Mouse (Mus musculus): ENCODE measurements around the gene Plk3. TPM values are rescaled to one million over a fixed set of nuclear protein-coding genes. Genes with fewer than 3 reads are reported as not detected.

Plk3 gene
- polyA plus RNA-seq, 1 experiment from 2014 or later, result 3.6 TPM

DNA sequence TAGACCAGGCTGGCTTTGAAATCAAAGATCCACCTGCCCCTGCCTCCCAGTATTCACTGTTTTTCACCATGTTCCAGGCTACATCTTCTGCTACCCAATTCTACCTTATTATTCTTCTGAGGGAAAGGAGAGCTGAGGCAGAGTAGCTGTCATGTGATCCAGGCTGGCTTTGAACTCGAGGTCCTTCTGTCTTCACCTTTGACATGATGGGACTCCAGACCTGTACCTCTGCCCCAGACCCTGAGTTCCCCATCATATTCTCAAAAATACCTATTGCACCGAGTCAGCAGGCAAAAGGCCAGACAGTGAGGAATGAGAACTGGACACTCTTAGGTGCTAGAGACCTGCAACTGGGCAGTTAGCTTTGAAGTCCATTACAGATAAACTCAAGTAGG is 835 bp upstream of the Plk3 start:
- Histone ChIP-seq H3K9ac (no peak overlapping the region), H3K27me3 (replicated peaks) (peaks cover 10% of the 10 kb centered on the region; the same call in 1 of the 2 replicates), H3K27ac (peak overlapping the region; percentile 42; the same call in 1 of the 2 replicates), H3K4me2 (replicated peaks) (peak overlapping the region; percentile 96), H3K4me1 (replicated peaks) (peaks cover 20% of the 10 kb centered on the region), H3K36me3 (0 out of 2 replicates have a peak, but pooled peaks cover 3% of the 10 kb centered on the region), H3K4me3 (replicated peaks) (no peak overlapping the region), H3K9me3 (no peaks in the 10 kb centered on the region)
- ATAC-seq, result no peak
- 36% methylated on average over 2 of the region's 2 CpGs for WGBS

DNA sequence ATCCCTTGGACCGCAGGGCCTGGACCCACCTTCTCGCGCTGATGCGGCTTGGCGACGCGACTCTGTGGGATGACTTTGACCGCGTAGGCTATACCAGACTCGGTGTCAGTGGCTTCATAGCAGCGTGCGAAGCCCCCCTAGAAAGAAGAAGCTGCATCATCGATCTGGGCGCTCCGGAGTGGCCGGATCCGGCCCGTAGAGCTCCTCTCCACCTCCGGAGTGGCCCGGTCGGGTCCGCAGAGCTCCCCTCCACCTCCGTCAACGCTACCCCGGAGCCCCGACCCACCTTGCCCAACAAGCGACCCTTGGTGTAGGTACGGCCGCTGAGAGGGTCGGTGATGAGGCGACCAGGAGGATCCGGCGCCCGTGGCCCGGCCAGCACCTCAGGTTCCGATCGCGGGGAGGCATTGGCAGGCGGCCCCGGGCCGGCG is 382 bp downstream of the Plk3 start:
- Histone ChIP-seq H3K9me3 (no peaks in the 10 kb centered on the region), H3K4me2 (replicated peaks) (peak overlapping the region; percentile 96), H3K4me1 (replicated peaks) (peaks cover 20% of the 10 kb centered on the region), H3K36me3 (peaks cover 9% of the 10 kb centered on the region; the same call in 1 of the 2 replicates), H3K27ac (peak overlapping the region; percentile 27; the same call in 1 of the 2 replicates), H3K9ac (peak overlapping the region; percentile 85), H3K27me3 (replicated peaks) (peaks cover 10% of the 10 kb centered on the region; the same call in 1 of the 2 replicates), H3K4me3 (replicated peaks) (peak overlapping the region; percentile 81)
- peak; percentile 9; the same call in 1 of the 2 replicates for ATAC-seq
- under 1% methylated on average over 42 of the region's 42 CpGs for WGBS

DNA sequence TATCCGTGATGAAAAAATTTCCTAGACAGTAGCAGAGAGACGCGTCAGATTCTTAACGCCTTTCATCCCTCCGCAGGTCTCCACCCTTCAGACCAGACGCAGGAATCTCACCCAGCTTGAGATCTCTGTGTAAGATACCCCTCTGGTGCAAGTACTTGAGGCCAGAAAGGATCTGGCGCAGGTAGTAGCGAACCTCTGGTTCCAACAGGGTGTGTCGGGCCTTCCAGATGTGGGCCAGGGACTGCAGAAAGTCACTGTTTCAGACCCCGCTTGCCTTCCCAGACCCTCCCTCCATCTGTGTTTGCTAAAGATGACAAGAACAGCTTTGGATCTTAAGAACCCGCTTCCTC is 994 bp downstream of the Plk3 start:
- H3K9me3 ChIP-seq, result no peaks in the 10 kb centered on the region
- H3K4me2 ChIP-seq (replicated peaks), result peak overlapping the region; percentile 96
- peaks cover 10% of the 10 kb centered on the region; the same call in 1 of the 2 replicates for H3K27me3 ChIP-seq (replicated peaks)
- H3K9ac ChIP-seq, result peak overlapping the region; percentile 85; the same call in 1 of the 2 replicates
- peaks cover 20% of the 10 kb centered on the region for H3K4me1 ChIP-seq (replicated peaks)
- ATAC-seq, result no peak
- peaks cover 9% of the 10 kb centered on the region; the same call in 1 of the 2 replicates for H3K36me3 ChIP-seq
- no peak overlapping the region for H3K27ac ChIP-seq
- WGBS, result 28% methylated on average over 11 of the region's 11 CpGs
- peak overlapping the region; percentile 81 for H3K4me3 ChIP-seq (replicated peaks)

DNA sequence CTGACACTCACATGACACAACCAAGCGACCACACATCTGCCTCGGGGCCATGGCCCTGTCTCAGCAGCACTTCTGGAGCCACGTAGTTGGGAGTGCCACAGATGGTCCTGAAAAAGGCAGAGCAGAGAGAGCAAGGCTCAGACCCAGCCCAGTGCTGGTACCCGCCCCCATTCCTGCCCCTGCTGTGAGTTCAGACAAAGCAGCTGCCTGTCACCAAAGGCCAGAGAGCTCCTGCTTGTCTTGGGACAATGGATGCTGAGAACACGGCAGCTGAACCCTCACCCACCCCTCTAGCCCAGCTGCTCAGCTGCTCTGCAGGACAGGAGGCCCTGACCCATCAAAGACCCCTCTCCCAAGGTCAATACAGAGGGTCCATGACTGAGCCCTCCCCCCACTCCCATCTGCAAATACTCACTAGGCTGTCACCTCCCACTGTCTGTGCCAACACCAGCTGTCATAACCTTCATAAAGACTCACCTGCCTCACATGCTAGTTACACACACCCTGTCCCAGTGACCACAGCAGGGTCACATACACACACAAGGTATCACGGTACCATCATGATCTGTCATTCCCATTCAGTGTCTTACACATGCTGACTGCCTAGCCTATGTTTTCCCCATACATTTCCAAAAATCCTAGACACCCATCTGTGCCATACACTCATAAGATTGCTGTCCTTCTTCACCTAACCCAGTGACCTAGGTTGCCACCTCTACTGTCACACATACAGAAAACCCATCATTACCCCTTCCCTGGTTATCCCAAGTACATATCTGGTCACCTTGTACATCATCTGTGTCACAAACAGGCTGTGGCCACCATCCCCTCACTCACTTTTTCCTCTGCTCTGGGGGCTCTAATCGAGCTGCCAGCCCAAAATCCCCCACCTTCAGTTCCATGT is 1.6 kb downstream of the Plk3 start:
- H3K27me3 ChIP-seq (replicated peaks), result peaks cover 10% of the 10 kb centered on the region; the same call in 1 of the 2 replicates
- 56% methylated on average over 7 of the region's 7 CpGs for WGBS
- no peak for ATAC-seq

DNA sequence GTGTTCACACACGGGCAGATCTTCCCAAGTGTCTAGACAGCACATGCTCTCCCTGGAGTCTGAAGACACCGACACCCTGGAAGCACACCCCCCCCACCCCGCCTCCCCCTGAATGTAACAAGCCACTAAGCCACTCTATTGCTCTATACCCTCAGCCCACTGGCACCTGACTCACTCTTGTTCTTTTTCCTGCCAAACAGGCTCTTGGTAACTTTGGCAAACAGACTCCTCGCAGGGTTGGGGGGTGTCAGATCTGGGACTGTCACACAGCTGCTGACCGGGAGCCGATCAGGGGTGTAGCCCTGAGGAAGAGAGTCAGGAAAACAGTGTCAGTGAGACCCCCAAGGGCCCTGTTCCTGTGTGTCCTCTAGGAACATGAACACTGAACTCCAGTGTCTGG is 2.6 kb downstream of the Plk3 start:
- Histone ChIP-seq H3K27me3 (replicated peaks) (peaks cover 10% of the 10 kb centered on the region; the same call in 1 of the 2 replicates), H3K9me3 (no peaks in the 10 kb centered on the region), H3K4me1 (replicated peaks) (peaks cover 25% of the 10 kb centered on the region), H3K27ac (no peak overlapping the region), H3K9ac (no peak overlapping the region), H3K4me3 (replicated peaks) (no peak overlapping the region), H3K4me2 (replicated peaks) (no peak overlapping the region), H3K36me3 (peaks cover 9% of the 10 kb centered on the region; the same call in 1 of the 2 replicates)
- ATAC-seq, result no peak
- 80% methylated on average over 6 of the region's 6 CpGs for WGBS

More for the DNA sequence above, 1.6 kb downstream of the Plk3 start:
- Histone ChIP-seq H3K9ac (0 out of 2 replicates have a peak overlapping the region, but pooled peaks have one; percentile 85), H3K4me3 (replicated peaks) (peak overlapping the region; percentile 81), H3K9me3 (no peaks in the 10 kb centered on the region), H3K4me2 (replicated peaks) (peak overlapping the region; percentile 96), H3K4me1 (replicated peaks) (peaks cover 20% of the 10 kb centered on the region), H3K36me3 (peaks cover 9% of the 10 kb centered on the region; the same call in 1 of the 2 replicates), H3K27ac (no peak overlapping the region)

DNA sequence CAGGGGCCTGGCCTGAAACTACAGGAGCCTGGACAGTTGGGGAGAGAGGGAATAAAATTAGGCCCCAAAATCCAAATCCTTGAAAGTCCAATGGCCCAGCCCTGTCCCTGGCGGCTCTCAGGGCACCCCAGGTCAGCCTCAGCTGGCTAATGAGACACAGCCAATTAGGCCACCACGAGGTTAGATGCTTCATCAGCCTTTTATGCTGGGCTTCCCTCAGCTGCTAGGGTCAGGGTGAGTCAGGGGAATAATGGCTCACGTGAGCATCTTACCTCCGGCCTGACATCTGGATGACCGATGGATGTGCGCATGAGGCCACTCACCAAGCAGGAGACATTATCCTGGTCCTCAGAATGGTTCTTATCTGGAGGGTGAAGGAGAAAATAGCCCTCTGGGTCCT is 3.0 kb downstream of the Plk3 start:
- no peak for ATAC-seq

DNA sequence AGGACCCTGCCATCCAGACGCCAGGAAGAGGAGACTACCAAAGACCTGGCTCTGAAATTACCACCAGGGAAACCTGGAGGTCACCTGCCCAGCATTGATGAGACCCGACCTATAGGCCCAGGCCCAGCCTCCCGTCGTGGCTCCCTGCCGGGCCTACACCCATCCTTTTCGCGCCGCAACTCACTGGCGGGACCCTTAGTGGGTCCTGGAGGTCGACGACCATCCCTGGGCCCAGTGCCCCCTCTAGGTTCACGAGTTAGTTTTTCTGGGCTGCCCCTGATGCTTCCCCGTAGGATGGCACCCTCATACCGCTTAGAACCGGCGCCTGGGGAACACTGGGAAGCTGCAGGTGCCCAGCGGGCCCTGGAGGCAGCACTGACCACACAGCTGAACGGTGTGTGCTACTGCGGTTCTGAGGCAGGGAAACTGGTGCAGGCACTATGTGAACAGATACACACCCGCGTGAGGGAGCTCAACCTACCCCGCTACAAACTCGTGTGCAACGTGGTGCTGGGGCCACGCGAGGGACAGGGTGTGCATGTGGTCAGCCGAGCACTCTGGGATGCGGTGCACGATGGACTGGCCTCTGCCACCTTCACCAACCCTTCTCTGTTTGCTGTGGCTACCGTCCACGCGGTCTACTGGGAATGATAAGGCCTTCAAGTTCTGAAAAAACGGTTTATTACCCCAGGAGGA is 5.6 kb downstream of the Plk3 start:
- no peak overlapping the region for H3K27ac ChIP-seq
- H3K4me1 ChIP-seq (replicated peaks), result peaks cover 34% of the 10 kb centered on the region
- no peak overlapping the region for H3K4me3 ChIP-seq (replicated peaks)
- no peak overlapping the region for H3K4me2 ChIP-seq (replicated peaks)
- no peaks in the 10 kb centered on the region for H3K9me3 ChIP-seq
- H3K36me3 ChIP-seq, result peaks cover 9% of the 10 kb centered on the region; the same call in 1 of the 2 replicates
- H3K9ac ChIP-seq, result no peak overlapping the region
- WGBS, result 88% methylated on average over 33 of the region's 33 CpGs
- H3K27me3 ChIP-seq (replicated peaks), result peaks cover 10% of the 10 kb centered on the region; the same call in 1 of the 2 replicates
- no peak for ATAC-seq

More for the DNA sequence above, 3.0 kb downstream of the Plk3 start:
- Histone ChIP-seq H3K4me2 (replicated peaks) (no peak overlapping the region), H3K4me3 (replicated peaks) (no peak overlapping the region), H3K36me3 (peaks cover 9% of the 10 kb centered on the region; the same call in 1 of the 2 replicates), H3K27me3 (replicated peaks) (peaks cover 10% of the 10 kb centered on the region; the same call in 1 of the 2 replicates), H3K9ac (no peak overlapping the region), H3K4me1 (replicated peaks) (peaks cover 29% of the 10 kb centered on the region), H3K27ac (no peak overlapping the region), H3K9me3 (no peaks in the 10 kb centered on the region)
- 80% methylated on average over 6 of the region's 6 CpGs for WGBS

DNA sequence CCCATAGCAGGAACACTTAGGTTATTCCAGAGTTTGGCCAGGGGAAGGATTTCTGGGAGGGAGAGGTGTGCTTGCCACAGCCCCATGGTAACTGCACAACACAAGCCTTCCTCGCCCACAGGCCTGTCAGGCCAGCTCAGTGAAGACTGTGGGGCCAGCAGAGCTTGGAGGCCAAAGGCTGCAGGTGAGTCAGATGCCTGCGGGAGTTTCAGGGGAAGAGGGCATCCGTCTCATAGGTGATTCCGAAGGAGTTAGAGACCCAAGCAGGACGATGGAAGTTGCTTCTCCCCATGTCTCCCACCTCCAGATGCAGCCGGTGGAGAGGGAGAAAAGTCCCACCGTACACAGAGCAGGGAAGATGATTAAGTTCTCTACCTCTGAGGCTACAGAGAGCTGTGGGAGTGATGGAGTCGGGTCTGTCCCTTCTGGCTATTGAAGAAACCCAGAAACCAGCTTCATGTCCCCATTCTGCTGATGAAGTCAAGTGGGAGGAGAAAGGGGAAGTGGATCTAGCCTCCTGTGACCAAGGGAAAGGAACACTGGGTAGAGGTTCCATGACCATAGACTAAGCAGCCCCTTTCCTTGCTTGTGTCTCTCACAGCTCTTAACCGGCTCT is 7.0 kb downstream of the Plk3 start, which contains the start of gene Tctex1d4:
Gene Tctex1d4 (plus strand): TSS at position 120 of the 616 bp plus-strand sequence.
- Histone ChIP-seq H3K36me3 (peaks cover 9% of the 10 kb centered on the region; the same call in 1 of the 2 replicates), H3K4me2 (replicated peaks) (peak within 1 kb of the TSS; percentile 44; the same call in 1 of the 2 replicates), H3K27ac (peak within 1 kb of the TSS; percentile 89), H3K4me3 (replicated peaks) (no peak within 1 kb of the TSS), H3K9me3 (no peaks in the 10 kb centered on the region), H3K4me1 (replicated peaks) (peaks cover 28% of the 10 kb centered on the region), H3K27me3 (replicated peaks) (peaks cover 1% of the 10 kb centered on the region; the same call in 1 of the 2 replicates), H3K9ac (peak within 1 kb of the TSS; percentile 46; the same call in 1 of the 2 replicates)
- 83% methylated on average over 9 of the region's 9 CpGs for WGBS
- no peak for ATAC-seq

DNA sequence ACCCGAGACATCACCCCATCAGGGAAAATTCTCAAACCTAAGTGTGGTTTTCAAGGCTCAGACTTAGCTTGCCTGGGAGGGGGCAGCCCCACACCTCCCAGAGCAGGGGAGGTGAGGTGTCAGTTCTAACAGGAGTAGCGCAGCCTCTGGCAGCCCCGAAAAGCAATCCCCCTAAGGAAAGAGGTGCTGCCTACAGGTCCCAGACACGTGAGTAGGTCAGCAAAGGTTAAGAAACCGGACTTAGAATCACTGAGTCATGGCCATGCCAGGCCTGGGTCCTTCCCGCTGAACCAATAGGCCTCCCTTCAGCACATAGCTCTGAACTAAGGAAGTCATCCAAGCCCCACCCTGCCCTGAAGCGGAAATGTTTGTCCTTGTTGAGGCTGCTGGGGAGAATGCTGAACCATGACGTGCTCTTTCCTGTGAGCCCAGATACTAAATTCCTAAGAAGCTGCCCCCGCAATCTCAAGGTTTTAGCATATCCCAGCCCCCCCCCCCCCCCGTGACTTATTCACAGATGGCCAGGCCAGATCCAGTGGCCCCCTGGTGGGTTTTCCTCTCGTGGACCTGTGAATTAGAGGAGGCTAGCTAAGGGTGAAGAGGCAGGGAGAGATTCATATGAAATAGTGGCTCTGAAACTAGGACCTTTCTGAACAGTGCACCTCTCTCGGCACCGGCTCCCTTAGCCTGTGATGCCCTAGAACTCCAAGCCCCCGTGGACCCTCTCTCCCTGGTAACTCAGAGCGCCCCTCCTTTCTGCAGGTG is 7.7 kb downstream of the Plk3 start:
- H3K27ac ChIP-seq, result peak overlapping the region; percentile 89
- peaks cover 9% of the 10 kb centered on the region; the same call in 1 of the 2 replicates for H3K36me3 ChIP-seq
- H3K4me3 ChIP-seq (replicated peaks), result no peak overlapping the region
- H3K4me1 ChIP-seq (replicated peaks), result peaks cover 30% of the 10 kb centered on the region
- no peaks in the 10 kb centered on the region for H3K9me3 ChIP-seq
- H3K9ac ChIP-seq, result peak overlapping the region; percentile 46; the same call in 1 of the 2 replicates
- peak; percentile 77 for ATAC-seq
- 42% methylated on average over 15 of the region's 15 CpGs for WGBS
- peak overlapping the region; percentile 44; the same call in 1 of the 2 replicates for H3K4me2 ChIP-seq (replicated peaks)
- no peaks in the 10 kb centered on the region for H3K27me3 ChIP-seq (replicated peaks)

DNA sequence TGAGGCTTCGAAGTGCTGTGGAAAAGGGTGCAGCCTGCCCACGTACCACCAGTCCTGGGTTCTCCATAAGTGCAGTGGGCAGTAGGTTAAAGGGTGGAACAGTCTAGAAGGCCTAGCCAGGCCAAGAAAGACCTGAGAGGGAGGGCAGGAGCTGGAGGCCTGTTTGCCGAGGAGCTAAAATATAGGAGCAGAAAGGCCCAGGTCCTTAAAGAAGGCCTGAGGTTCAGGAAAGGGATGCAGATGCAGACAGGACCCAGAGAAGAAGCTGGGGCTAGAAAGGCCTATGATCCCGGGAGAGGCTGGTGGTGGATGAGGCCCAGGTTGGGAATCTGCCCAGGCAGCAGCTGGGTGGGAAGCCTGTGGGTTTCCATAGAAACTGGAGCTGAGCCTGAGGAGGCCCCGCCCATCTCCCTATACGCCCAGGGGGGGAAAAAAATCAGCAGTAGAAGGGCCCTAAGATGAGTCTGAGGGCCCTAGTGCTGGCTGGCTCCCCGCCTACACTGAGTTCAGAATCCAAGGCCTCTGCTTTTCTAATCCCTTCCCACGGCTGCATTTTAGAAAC is 8.3 kb downstream of the Plk3 start, which contains the start of gene Btbd19:
Gene Btbd19 (minus strand): TSS at position 378 of the 562 bp plus-strand sequence.
- WGBS, result 28% methylated on average over 8 of the region's 8 CpGs
- peak within 1 kb of the TSS; percentile 46 for H3K9ac ChIP-seq
- H3K4me1 ChIP-seq (replicated peaks), result peaks cover 32% of the 10 kb centered on the region

More for the DNA sequence above, 8.3 kb downstream of the Plk3 start, which contains the start of gene Btbd19:
- peaks cover 9% of the 10 kb centered on the region; the same call in 1 of the 2 replicates for H3K36me3 ChIP-seq
- H3K27me3 ChIP-seq (replicated peaks), result no peaks in the 10 kb centered on the region
- H3K4me3 ChIP-seq (replicated peaks), result no peak within 1 kb of the TSS
- ATAC-seq, result peak; percentile 66
- H3K9me3 ChIP-seq, result no peaks in the 10 kb centered on the region
- H3K27ac ChIP-seq, result peak within 1 kb of the TSS; percentile 89
- H3K4me2 ChIP-seq (replicated peaks), result peak within 1 kb of the TSS; percentile 44
